Mouse (Mus musculus) bone marrow, adult 2 months (tissue): ENCODE measurements around the gene Enho. TPM values are rescaled to one million over a fixed set of nuclear protein-coding genes. Genes with fewer than 3 reads are reported as not detected.

ENCODE experiments used
- H3K27ac ChIP-seq: fragments of 200-500 bp; 2 replicates; pipeline ENCODE4 v1.5.1; 2012; ENCODE audit warnings: low read depth, mild to moderate bottlenecking, control low read depth, inconsistent platforms, low read length; ENCODE audit not compliant: control insufficient read depth, poor library complexity, insufficient read depth
- H3K4me1 ChIP-seq: fragments of 200-500 bp; 2 replicates; pipeline ENCODE4 v1.6.1; 2011; ENCODE audit warnings: low read length; ENCODE audit not compliant: control insufficient read depth, insufficient read depth
- H3K4me3 ChIP-seq: fragments of 200-500 bp; replicated peaks from 2 replicates; pipeline ENCODE3; 2011; ENCODE audit warnings: mild to moderate bottlenecking, low read depth, low read length, control low read depth; ENCODE audit not compliant: control insufficient read depth
- CTCF ChIP-seq: fragments of 200-500 bp; IDR thresholded peaks from 2 replicates; pipeline ENCODE4 v1.5.1; 2011; ENCODE audit warnings: low read length, control low read depth; ENCODE audit not compliant: control insufficient read depth, insufficient read depth
- POLR2A ChIP-seq: fragments of 200-500 bp; IDR thresholded peaks from 2 replicates; pipeline ENCODE4 v1.6.1; 2011; ENCODE audit warnings: low read depth, mild to moderate bottlenecking, control low read depth, low read length, borderline replicate concordance; ENCODE audit not compliant: control insufficient read depth
- WGBS: fragments of 180-500 bp; shearing (Covaris S2); methylation state at CpG from one replicate; pipeline ENCODE4 v1.1.7; 2018; 5-methylcytosine and 5-hydroxymethylcytosine counted together
- polyA plus RNA-seq: library from polyadenylated mRNA; stranded (reverse); fragments of >200 nt; gene quantifications from 2 replicates; pipeline ENCODE4 v1.2.4, GENCODE M21; 2011; ENCODE audit warnings: low replicate concordance; ENCODE audit not compliant: missing spikeins, insufficient read depth, insufficient read length

Gene Enho
- polyA plus RNA-seq, 1 experiment = 1.2 TPM

GRCm38 (mm10) chr4:41658566-41659384, 18.7 kb upstream of the Enho start:
- H3K4me3 ChIP-seq = no peak overlapping the region
- H3K27ac ChIP-seq = no peak overlapping the region
- 26% methylated on average over 23 of the region's 25 CpGs for WGBS
- no peaks in the 10 kb centered on the region; the same call in 1 of the 2 replicates for H3K4me1 ChIP-seq
- no peak for TF ChIP-seq POLR2A
- no peak for TF ChIP-seq CTCF

- TF ChIP-seq CTCF (no peak), POLR2A (no peak)
- Histone ChIP-seq H3K27ac (no peak overlapping the region), H3K4me3 (no peak overlapping the region), H3K4me1 (no peaks in the 10 kb centered on the region; the same call in 1 of the 2 replicates)
- 82% methylated on average over 2 of the region's 2 CpGs for WGBS
Observed at GRCm38 (mm10) chr4:41655525-41655924, 15.4 kb upstream of the Enho start.

GRCm38 (mm10) chr4:41654217-41654616, 14.1 kb upstream of the Enho start:
- Histone ChIP-seq H3K27ac (no peak overlapping the region), H3K4me1 (no peaks in the 10 kb centered on the region; the same call in 1 of the 2 replicates), H3K4me3 (no peak overlapping the region)
- WGBS = 41% methylated on average over 7 of the region's 7 CpGs
- TF ChIP-seq CTCF (no peak), POLR2A (no peak)

- 79% methylated on average over 6 of the region's 6 CpGs for WGBS
- no peaks in the 10 kb centered on the region; the same call in 1 of the 2 replicates for H3K4me1 ChIP-seq
- no peak for TF ChIP-seq CTCF
- TF ChIP-seq POLR2A = no peak
- H3K27ac ChIP-seq = no peak overlapping the region
- no peak overlapping the region for H3K4me3 ChIP-seq
Observed at GRCm38 (mm10) chr4:41653730-41654129, 13.6 kb upstream of the Enho start.

GRCm38 (mm10) chr4:41653296-41653695, 13.2 kb upstream of the Enho start:
- H3K27ac ChIP-seq = no peak overlapping the region
- no peaks in the 10 kb centered on the region for H3K4me1 ChIP-seq
- TF ChIP-seq POLR2A (no peak), CTCF (peak; percentile 71)
- WGBS = 41% methylated on average over 6 of the region's 6 CpGs
- H3K4me3 ChIP-seq = no peak overlapping the region

GRCm38 (mm10) chr4:41648627-41649026, 8.5 kb upstream of the Enho start:
- H3K27ac ChIP-seq = no peak overlapping the region
- no peak overlapping the region for H3K4me3 ChIP-seq
- 62% methylated on average over 7 of the region's 7 CpGs for WGBS
- TF ChIP-seq POLR2A (no peak), CTCF (no peak)
- H3K4me1 ChIP-seq = no peaks in the 10 kb centered on the region

GRCm38 (mm10) chr4:41648157-41648556, 8.0 kb upstream of the Enho start:
- Histone ChIP-seq H3K4me3 (no peak overlapping the region), H3K27ac (no peak overlapping the region), H3K4me1 (no peaks in the 10 kb centered on the region)
- TF ChIP-seq CTCF = no peak
- TF ChIP-seq POLR2A = no peak
- 75% methylated on average over 4 of the region's 4 CpGs for WGBS

- Histone ChIP-seq H3K27ac (no peak overlapping the region), H3K4me1 (no peaks in the 10 kb centered on the region), H3K4me3 (no peak overlapping the region)
- no peak for TF ChIP-seq CTCF
- no peak for TF ChIP-seq POLR2A
- WGBS = 3% methylated on average over 5 of the region's 5 CpGs
Observed at GRCm38 (mm10) chr4:41645488-41645887, 5.4 kb upstream of the Enho start.
